Mouse (Mus musculus) right cerebral cortex, postnatal 25 days (tissue): ENCODE data around the gene Exo5.
A peak's percentile ranks its signal among the peaks of the same experiment; 100 is the strongest.

Experiments used
- DNase-seq: peaks from one replicate; pipeline ENCODE4 v3.0.0; 2022

The Exo5 gene

DNA sequence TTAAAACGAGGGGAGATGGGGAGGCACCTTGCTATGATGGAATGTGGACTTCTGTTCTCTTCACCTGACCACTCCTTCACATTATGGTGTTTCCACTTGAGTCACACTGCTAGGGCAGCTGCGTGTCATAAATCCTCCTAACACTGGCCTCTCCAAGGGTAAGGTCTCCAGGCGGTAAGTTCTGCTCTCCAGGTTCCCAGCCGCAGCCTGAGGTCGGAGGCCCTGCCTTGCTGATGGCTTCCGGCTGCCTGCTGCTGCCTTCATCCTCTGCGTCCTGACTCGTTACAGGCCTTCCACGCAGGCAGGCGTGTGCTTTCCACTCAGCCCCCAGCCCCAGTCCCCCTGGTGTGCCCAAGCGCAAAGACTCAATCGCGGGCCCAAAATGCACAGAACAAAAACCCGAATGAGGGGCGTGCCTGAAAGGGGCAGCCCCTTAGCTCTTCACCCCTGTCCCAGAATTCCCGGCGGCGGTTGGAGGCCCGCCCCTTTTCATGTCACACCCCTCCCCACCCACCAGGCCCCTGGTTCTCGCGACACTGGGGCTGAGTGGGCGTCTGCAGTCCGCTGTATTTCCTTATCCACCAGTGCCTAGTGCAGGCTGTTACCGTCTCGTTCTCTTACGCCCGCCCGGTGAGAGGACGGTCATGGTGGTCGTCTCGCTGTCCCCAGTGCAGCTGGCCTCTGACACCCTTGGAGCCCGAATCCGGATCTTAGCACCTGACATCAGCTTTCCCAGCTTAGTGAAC, at the start of gene Exo5:
Gene Exo5, minus strand, starts transcription at position 464 of the 746 bp plus-strand sequence.
- DNase-seq: peak; percentile 87

DNA sequence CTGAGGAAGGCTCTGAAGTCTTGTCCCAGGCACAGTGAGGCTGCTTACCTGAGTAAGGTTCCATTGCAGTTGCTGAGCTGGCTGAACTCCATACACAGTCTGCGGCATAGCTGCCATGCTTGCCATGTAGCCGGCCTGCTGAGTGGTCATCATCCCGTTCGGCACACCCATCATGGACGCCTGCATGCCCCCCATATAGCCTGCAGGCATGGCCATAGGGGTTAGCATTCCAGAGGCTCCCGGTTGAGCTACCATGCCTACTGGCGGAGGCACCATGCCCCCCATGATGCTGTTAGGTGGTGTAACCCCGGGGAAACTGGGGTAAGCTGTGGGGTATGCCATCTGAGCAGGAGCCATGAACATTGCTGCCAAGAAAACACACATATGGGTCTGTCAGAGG, 47.0 kb upstream of the Exo5 start:
- DNase-seq: no peak

DNA sequence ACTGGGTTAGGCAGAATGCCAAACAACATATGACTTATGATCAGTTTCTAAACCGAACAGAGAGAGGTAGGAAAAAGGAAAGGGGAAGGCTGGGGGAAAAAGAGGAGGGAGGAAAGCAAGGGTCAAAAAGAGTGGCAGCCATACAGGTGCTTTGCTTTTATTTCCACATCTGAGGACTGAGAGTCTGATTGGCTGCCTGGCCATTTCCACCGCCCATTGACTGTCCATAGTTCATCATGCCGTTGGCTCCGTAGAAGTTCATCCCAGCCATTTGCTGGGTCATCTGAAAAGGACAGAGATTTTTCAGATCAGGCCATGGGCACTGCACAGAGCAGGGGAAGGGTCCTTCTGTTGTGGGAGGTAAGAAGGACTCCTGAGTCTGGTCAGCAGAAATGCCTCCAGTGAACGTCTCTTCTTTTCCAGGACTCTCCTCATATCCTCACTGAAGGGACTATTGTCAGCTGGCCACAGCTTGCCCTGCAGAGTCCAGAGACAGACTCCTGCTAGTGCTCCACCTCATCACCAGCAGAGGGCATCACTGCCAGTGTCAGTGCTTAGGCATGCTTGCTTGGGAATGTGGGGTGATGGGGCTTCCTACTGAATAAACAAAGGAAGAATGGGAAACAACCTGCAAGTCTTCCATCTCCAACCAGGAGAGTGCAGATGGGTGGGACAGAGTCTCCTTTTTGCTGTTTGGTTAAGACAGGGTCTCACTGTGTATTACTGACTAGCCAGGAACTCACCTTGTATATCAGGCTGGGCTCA, 44.7 kb upstream of the Exo5 start:
- no peak for DNase-seq

DNA sequence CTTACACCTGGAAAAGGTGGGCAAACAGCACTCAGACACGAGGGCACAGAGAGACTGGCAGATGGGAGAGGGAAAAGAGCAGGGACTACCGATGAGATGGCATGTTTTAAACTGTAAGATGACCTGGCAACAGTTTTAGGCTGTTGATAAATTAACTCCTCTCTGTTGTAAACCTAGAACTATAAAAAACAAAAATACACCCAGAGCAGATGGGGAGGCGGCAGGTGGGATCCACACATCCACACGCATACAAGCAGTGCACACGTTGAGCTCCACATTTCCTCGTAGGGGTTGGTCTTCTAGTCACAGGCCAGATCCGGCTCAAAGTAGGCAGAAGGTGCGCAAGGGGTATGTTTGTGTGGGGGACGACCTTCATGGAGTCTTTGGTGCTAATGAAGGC, 43.7 kb upstream of the Exo5 start:
- no peak for DNase-seq

DNA sequence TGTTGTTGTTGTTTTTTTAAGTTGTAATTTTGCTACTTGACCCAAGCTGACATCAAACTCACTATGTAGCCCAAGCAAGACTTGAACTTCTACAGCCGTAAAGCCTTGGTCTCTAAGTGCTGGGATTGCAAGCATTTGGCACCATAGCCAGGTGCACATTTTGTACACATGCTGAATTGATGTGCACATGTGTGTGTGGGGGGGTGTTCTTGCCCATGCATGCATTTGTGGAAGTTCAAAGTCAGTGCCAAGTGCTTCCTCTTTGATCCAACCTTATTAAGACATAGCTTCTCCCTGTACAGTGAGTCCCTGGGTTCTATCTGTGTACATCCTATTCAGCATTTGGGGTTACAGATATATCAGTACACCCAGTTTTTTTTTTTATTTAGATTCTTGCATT, 30.8 kb upstream of the Exo5 start:
- no peak for DNase-seq

DNA sequence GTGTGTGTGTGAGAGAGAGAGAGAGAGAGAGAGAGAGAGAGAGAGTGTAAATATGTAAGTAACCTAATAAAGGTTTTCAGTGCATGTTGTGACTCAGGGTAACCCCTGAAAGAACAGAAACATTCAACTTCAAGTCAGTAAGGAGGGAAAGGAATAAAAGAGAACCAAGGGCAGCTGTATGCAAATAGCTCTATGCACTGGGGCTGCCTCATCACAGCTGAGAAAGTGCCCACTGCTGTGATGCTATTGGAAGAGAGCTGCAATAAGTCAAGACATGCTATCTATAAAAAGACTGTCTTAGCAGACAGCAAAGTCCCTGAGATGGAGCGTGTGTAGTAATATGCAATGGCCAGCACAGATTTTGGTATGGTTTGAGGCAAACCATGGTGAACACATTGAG, 28.9 kb upstream of the Exo5 start:
- no peak for DNase-seq

DNA sequence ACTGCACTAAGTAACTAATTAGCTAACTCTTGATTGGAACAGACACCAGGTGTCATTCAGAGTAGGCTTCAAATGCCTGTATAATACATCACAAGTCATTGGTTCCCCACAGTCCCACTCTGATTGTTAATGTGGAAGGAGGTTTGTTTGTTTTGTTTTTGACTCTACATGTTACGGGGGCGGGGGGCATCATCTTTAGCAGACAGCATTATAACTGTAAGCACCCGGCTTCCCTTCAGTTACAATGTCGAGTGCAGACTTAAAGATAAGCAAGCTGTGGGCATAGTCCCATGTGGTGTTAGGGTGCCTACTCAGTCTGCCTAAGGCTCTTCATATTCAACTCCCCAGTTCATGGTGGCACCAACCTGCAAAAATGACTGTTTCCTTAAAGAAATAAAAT, 28.2 kb upstream of the Exo5 start:
- DNase-seq: no peak

DNA sequence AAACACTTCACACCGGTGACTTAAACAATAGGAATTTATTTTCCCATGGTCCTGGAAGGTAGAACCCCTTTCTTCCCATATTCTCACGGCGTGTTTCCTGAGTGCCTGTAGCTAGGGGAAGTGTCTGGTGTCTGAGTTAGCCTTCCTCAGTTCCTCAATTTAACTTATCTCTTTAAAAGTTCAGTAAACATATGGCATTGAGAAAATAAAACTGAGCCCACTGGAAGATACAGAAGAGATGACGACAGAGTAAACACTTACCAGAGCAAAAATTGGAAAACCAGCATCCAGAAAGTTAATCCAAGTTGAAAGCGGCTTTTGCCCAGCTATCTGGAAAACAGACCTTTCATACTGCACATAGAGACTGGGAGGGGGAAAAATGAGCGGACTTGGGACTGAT, 27.3 kb upstream of the Exo5 start:
- DNase-seq: no peak

DNA sequence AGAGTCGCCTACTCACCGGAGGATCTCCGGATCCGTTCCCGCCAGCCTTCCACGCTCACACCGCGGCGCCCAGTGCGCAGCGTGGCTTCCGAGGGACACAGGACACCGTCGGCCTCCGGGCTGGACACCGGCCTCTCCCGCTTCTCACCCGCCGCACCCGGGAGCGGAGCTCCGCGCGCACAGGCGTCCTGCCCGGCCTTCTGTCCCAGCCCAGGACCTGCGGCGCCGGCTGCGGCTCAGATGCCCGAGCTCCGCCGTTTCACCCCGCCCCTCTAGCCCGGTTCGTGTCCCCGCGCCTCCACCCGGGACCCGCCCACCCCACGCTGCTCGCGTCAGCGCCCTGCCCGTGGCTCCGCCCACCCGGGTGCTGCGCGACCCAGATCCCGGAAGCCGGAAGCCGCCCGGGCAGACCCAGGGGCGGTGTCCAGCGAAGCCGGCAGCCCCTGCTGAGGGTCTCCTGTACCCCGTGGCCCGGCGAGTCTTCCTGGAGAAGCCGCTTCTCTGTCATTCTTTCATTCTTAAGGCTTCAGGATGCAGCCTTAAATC, 26.7 kb upstream of the Exo5 start, which contains the start of gene Zfp69:
Gene Zfp69, minus strand, starts transcription at position 272 of the 546 bp plus-strand sequence.
- peak; percentile 87 for DNase-seq

DNA sequence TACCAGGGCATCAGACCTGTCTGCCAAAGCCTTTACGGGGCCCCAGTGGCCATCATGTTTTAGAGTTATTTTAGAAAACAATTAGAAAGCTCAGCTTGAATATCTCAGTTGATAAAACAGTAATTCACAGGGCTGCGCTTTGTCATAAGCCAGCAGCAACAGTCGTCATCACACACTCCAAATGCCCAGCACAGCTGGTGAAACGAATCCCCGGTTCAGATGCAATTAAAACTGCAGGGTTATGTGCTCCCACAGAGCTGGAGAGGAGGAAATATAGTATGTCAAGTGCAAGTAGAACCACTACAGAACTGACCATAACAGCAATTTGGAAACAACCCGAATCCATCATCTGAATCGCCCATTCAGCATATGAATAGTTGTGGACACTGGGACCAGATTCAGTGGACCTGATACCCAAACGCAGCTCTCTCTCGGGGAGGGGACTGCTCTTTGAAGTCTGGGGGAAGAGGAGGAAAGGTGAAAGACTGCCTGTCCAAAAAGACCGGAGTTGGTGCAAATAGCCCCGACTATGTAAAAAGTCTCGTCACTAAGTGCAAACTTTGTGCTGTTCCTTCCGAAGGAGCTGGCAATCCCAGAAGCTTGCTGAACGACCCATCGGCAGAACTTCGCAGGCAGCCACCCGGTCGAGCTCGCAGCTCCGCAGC, 26.1 kb upstream of the Exo5 start:
- DNase-seq: peak; percentile 14

DNA sequence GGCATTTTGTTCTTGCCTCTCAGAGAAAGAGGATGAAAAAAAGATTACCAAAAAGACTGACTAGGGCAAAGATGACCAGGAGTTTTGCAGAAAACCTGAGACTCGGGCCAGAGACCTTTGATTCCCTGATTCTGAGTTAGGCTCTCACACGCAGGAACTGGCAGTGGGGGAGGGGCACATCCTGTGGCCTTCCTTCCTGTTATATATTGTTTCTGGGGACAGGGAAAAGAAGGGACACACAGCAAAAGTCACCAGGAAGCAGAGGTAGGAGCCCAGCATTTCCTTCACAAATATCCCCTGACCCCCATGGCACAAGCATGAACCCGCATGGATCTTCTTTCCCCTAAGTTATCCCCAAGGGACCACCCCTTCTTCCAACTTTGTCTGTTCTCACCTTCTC, 24.1 kb upstream of the Exo5 start:
- DNase-seq: no peak

DNA sequence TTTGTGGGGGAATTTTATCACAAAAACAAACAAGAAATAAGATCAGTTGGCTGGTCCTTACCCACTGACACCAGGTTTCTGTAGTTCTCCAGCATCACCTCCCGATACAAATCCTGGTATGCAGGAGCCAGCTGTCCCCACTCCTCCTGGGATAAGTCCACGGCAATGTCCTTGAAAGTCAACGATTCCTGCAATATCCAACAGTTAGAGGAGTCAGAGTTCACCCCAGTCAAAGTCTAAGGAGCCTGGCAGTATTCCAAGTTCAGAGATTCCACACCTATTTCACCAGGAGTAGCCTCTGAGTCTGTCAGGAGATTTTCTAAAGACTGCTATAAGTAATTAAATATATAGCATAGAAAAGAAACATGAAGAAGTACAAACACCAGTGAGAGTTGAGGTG, 10.2 kb upstream of the Exo5 start:
- no peak for DNase-seq

DNA sequence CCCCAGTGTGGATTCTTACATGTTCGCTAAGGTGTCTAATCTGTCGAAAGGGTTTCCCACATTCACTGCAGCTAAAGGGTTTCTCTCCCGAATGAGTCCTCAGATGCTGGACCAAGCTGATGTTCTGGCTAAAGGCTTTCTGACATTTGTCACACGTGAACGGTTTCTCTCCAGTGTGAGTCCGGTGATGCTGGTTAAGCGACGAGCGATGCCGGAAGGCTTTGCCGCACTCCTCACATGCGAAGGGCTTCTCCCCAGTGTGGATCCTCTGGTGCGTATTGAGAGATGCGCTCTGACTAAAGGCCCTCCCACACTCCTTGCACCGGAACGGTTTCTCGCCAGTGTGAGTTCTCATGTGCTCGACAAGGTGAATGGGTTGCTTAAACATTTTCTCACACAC, 5.9 kb upstream of the Exo5 start:
- no peak for DNase-seq

DNA sequence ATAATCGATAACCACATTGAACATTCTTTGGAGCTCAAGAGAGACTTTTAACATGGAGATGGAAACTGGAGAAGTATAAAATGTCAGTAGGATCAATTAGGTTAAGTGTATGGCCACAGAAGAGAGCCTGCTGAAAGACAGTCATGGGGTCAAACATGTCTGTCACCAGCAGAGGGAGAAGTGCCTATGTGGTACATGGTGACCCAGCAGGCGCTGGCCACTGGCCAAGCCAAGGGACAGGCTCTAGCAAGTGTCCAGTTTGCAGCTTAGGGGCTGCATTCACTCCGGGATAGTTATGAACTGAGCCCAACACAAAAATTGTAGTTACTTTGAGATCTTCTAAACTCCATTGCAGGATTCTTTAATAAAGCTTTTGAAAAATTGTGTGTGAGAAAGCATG, 3.9 kb upstream of the Exo5 start:
- no peak for DNase-seq

DNA sequence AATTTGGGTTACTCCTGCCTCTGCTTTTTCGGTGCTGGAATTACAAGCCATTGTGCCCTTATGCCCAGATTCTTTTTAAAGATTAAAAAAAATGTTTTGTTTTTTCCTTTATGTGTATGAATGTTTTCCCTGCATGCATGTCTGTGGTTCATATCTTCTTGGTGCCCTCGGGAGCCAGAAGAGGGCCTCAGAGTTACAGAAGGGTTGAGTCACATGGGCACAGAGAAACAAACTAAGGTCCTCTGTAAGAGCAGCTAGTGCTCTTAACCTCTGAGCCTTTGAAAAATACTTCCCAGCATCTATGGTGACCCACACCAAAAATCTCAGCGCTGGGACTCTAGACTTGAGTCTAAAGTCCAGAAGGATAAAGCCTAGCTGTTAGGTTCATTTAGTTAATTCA, 569 bp upstream of the Exo5 start:
- no peak for DNase-seq

DNA sequence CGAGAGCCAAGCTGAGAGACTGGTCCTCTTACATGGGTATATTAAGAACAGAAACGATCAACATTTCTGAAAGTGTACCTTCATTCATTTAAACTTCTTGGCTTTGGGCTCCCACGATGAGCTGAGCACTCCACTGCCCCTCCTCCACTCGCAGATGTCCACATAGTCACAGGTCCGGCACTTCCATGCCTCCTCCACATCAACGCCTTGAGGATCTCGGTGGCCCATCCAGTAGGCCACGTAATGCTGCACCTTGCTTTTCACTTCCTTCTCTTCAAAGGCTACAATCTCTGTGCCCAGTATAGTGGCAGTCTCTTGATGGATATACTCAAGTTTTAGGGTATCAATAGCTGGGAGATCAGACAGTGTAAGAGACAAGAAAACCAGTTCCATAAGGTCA, 3.4 kb downstream of the Exo5 start:
- no peak for DNase-seq

DNA sequence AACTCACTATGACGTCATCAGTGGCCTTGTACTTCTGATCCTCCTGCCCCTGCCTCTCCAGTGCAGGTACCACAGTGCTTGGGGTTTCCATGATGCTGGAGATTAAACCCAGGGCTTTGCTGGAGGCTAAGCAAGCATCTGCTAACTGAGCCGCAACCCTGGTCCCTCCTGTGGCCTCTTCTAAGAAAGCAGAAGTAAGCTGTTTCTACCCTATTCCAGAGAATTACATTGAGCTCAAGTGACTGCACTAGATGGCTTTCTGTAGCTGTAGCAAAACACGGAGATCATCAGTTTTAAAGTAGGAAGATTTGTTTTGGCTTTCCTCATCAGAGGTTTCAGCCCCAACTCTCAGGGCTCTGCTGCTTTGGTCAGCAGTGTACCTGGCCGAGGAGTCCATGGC, 10.3 kb downstream of the Exo5 start:
- DNase-seq: no peak

DNA sequence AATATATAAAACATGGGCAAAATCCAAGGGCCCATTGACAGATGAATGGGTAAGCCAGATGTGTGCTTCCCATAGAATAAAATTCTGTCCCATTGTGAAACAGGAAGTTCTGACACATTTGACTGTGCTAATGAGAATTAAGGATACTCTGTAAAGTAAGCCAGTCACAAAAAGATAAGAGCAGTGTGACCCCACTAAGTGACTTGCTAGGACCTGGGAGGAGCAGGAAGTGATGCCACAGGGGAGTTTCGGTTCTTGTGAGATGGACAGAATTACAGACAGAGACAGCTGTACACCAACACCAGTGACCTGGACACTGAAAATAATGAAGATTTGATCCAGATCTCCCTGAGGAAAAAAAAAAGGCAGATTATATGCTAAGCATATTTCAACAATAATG, 11.0 kb downstream of the Exo5 start:
- no peak for DNase-seq

DNA sequence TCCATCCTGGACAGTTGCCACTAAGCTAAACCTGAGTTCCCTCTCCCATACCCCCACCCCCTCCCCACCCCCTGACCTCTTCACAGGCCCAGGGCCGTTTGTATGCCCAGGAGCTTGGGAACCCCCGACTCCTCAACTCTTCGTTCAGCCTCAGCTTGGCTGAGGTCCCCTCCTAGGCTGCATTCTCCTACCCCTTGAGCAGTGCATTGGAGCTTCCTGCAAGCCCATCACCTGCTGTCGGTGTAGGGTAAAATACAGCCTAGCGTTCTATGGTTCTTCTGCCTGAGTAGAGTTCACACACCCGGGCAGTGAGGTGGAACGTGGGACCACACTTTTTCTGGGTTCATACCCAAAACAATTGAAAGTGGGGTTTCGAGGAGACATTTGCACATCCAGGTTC, 11.4 kb downstream of the Exo5 start:
- no peak for DNase-seq

DNA sequence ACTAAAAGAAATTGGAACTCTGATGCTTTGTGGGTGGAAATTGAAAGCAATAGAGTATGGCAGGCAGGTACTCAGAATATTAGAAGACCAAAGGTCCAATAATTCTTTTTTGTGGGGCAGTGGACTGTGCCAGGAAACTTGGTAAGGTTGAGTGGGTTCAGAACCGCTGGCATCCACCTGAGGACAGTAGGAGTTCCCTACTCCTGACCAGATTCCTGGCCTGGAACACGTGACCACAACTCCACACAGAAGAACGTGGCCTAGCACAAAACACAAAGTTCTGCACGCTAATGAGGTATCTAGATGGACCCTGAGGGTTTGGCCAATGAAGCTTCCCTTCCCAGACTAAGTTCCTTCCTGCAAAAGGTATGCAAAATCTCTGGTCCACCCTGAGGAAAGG, 12.0 kb downstream of the Exo5 start:
- no peak for DNase-seq

DNA sequence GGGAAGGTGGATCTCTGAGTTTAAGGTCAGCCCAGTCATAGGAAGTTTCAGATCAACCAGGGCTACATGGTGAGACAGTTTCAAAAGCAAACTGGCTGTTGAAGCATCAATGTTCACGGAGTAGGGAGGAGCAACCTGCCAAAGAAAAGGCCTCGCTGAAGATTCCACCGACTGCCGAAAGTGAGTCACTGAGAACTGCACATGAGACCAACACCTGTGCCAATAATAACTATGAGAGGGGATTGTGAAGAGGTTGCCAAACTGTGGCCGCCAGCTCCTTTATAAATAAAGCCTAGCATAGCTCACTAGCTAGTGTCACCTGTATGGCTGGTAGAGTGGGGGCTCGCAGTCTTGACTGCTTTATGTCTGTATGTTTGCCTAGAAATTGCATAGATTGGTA, 13.7 kb downstream of the Exo5 start:
- no peak for DNase-seq

DNA sequence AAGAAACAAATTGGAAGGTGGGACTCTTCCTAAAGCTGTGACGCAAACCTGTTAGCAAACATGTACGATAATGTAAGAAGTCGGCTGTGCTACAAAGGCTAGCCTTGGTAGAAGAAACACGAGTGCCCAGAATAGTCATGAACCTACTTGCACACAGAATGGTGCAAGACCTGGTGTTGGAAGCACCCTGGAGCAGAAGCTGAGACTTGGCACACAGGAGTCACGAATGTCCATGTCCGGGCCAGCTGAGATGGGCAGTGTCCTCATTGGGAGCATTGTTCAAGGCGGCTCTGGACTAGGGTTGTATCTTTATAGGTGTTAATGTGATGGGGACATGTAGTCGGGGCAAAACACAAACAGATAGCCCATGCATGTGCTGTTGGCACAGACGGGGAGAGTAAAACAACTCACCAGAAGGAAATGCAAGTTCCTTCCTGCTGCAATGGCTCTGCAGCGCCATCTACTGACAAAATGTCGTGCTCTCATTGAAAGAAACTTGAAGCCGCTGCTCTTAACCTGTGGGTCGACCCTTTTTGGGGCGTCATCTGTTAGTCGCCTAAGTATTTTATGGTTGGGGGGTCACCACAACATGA, 15.2 kb downstream of the Exo5 start:
- DNase-seq: no peak

DNA sequence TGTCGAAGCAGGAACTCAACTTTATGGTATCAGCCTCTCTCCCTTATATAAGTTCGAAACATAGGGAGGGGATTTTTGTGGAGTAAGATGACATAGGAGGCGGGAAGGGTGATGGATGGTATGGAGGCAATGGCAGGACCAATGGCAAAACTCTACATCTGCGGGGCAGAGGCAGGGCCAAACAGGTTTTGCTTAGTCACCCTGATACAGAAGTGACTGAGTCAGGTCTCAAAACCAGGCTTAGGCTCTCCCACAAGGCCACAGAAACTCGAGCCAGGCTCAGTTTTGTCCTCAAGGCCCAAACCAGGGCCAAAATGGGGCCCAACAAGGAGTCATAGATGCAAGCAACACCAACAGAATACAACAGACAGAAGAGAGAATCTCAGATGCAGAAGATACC, 19.2 kb downstream of the Exo5 start:
- DNase-seq: no peak
